ENCODE assay signal across 8 mouse cellular contexts in the genomic region with DNA sequence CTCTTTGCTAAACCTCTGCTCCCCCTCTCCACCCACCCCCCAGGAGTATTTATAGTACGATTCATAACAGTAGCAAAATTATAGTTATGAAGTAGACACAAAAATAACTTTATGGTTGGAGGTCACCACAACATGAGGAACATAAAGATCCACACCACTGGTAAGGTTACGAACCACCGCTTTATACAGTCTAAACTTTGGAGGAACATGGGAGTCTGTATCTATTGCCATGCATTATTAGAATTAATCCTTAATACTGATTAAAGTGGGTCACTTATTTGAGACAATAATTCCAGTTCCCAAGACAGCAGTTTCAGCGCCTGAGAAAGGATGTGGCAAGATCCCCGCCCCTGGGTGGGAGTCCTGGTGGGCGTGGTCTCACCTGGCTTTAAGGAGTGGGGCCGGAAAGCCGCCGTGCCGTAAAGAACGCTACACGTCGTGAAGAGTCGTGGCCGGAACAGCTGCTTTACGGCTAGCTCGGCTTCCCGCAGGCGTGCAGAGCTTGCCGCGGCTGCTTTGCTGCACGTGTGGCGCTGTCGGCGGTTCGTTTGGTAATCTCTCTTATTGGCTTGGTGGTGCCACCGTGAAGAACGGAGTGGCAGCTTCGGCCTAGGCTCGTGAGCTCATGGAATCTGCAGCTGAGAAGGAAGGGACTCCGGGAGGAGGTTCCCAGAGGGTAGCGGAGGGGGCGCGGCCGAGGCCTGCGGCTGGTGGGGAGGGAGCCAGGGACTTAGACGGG. TPM values are rescaled to one million over a fixed set of nuclear protein-coding genes. Genes with fewer than 3 reads are reported as not detected.
DNase-seq lines count a peak whose midpoint lies in the region; ATAC-seq and TF ChIP-seq lines count a peak whose summit lies in the region.

A gene (plus strand): TSS at position 463 of the 739 bp plus-strand sequence.

- peak within 1 kb of the TSS; percentile 89 for H3K4me3 ChIP-seq in embryonic facial prominence, embryonic 13.5 days
- H3K4me3 ChIP-seq in kidney, adult 2 months (ENCODE audit: insufficient read depth, low read depth, low read length): peak within 1 kb of the TSS; percentile 82
- H3K4me3 ChIP-seq in limb, embryonic 12.5 days (replicated peaks): peak within 1 kb of the TSS; percentile 83
- H3K4me3 ChIP-seq in midbrain, embryonic 15.5 days: peak within 1 kb of the TSS; percentile 83
- peak within 1 kb of the TSS; percentile 65 for H3K4me3 ChIP-seq in spleen, adult 2 months (ENCODE audit: extremely low read depth, insufficient read depth, insufficient read length)

- no peak for TF ChIP-seq CTCF in kidney, adult 2 months (conservative IDR thresholded peaks at IDR 0.05; ENCODE audit: insufficient read depth, insufficient read length, low read depth, low read length)
- TF ChIP-seq CTCF in spleen, adult 2 months (IDR thresholded peaks at IDR 0.05; ENCODE audit: extremely low read depth, insufficient read depth, insufficient read length, insufficient replicate concordance): no peak

- H3K4me1 ChIP-seq in embryonic facial prominence, embryonic 13.5 days: peaks cover 16% of the 10 kb centered on the region
- H3K4me1 ChIP-seq in kidney, adult 2 months (ENCODE audit: control insufficient read depth, insufficient read depth, low read length): no peaks in the 10 kb centered on the region; the same call in 1 of the 2 replicates
- H3K4me1 ChIP-seq in limb, embryonic 12.5 days (replicated peaks): peaks cover 11% of the 10 kb centered on the region
- H3K4me1 ChIP-seq in midbrain, embryonic 15.5 days: peaks cover 16% of the 10 kb centered on the region
- peaks cover 2% of the 10 kb centered on the region; the same call in 1 of the 2 replicates for H3K4me1 ChIP-seq in spleen, adult 2 months (ENCODE audit: control insufficient read depth, insufficient read depth, insufficient read length)

- H3K27ac ChIP-seq in embryonic facial prominence, embryonic 13.5 days: peak within 1 kb of the TSS; percentile 60
- H3K27ac ChIP-seq in kidney, adult 2 months (ENCODE audit: insufficient read depth, low read depth, low read length): no peak within 1 kb of the TSS
- 0 out of 2 replicates have a peak within 1 kb of the TSS, but pooled peaks have one; percentile 50 for H3K27ac ChIP-seq in limb, embryonic 12.5 days
- peak within 1 kb of the TSS; percentile 79 for H3K27ac ChIP-seq in midbrain, embryonic 15.5 days
- H3K27ac ChIP-seq in spleen, adult 2 months (ENCODE audit: insufficient read depth, low read length): no peak within 1 kb of the TSS; the same call in 1 of the 2 replicates

- peak within 1 kb of the TSS; percentile 84 for H3K9ac ChIP-seq in embryonic facial prominence, embryonic 13.5 days
- H3K9ac ChIP-seq in limb, embryonic 12.5 days (replicated peaks): peak within 1 kb of the TSS; percentile 77
- H3K9ac ChIP-seq in midbrain, embryonic 15.5 days: peak within 1 kb of the TSS; percentile 58

- no peaks in the 10 kb centered on the region for H3K27me3 ChIP-seq in embryonic facial prominence, embryonic 13.5 days
- no peaks in the 10 kb centered on the region for H3K27me3 ChIP-seq in kidney, adult 2 months (replicated peaks; ENCODE audit: control insufficient read depth, insufficient read depth, low read length)
- H3K27me3 ChIP-seq in limb, embryonic 12.5 days: no peaks in the 10 kb centered on the region
- H3K27me3 ChIP-seq in midbrain, embryonic 15.5 days (replicated peaks): no peaks in the 10 kb centered on the region
- no peaks in the 10 kb centered on the region for H3K27me3 ChIP-seq in spleen, adult 2 months (ENCODE audit: control insufficient read depth, insufficient read depth, low read length)

- peak within 1 kb of the TSS; percentile 88 for H3K4me2 ChIP-seq in embryonic facial prominence, embryonic 13.5 days
- H3K4me2 ChIP-seq in limb, embryonic 12.5 days: peak within 1 kb of the TSS; percentile 90
- H3K4me2 ChIP-seq in midbrain, embryonic 15.5 days: peak within 1 kb of the TSS; percentile 77

- no peak for TF ChIP-seq POLR2A in kidney, adult 2 months (IDR thresholded peaks at IDR 0.05; ENCODE audit: low read depth, low read length)
- TF ChIP-seq POLR2A in spleen, adult 2 months (IDR thresholded peaks at IDR 0.05; ENCODE audit: low read depth, low read length): peak; percentile 12; the same call in 1 of the 2 replicates

- H3K36me3 ChIP-seq in embryonic facial prominence, embryonic 13.5 days: peaks cover 19% of the 10 kb centered on the region
- no peaks in the 10 kb centered on the region for H3K36me3 ChIP-seq in kidney, adult 2 months (ENCODE audit: control insufficient read depth, insufficient read depth, low read length)
- H3K36me3 ChIP-seq in limb, embryonic 12.5 days: peaks cover 29% of the 10 kb centered on the region
- H3K36me3 ChIP-seq in midbrain, embryonic 15.5 days (replicated peaks): peaks cover 12% of the 10 kb centered on the region
- H3K36me3 ChIP-seq in spleen, adult 2 months (ENCODE audit: control insufficient read depth, insufficient read depth, low read length): peaks cover 6% of the 10 kb centered on the region; the same call in 1 of the 2 replicates

- ATAC-seq in embryonic facial prominence, embryonic 13.5 days (ENCODE audit: insufficient number of reproducible peaks, insufficient read depth, low FRiP score, low TSS enrichment, low read depth): peak; percentile 84
- peak; percentile 84 for ATAC-seq in limb, embryonic 12.5 days (ENCODE audit: insufficient number of reproducible peaks, insufficient read depth, low FRiP score, low TSS enrichment, low read depth)
- peak; percentile 95 for ATAC-seq in midbrain, embryonic 15.5 days (replicated peaks)

- DNase-seq in 3134 (ENCODE audit: extremely low read depth, insufficient read length, low spot score): peak; percentile 91
- DNase-seq in adrenal gland, postnatal 36 days: peak; percentile 92 to 94
- peak; percentile 94 for DNase-seq in heart, adult 18-20 months
- peak; percentile 96 for DNase-seq in kidney, adult 2 months
- peak; percentile 71 to 89 for DNase-seq in spleen, adult 2 months (ENCODE audit: low read depth in 1 of 2, low spot score in 2 of 2)

- WGBS in embryonic facial prominence, embryonic 13.5 days: 5% methylated on average over 37 of the region's 37 CpGs
- 6% methylated on average over 37 of the region's 37 CpGs for WGBS in kidney, adult 2 months
- 6% methylated on average over 37 of the region's 37 CpGs for WGBS in limb, embryonic 12.5 days
- 5% methylated on average over 37 of the region's 37 CpGs for WGBS in midbrain, embryonic 15.5 days
- 6% methylated on average over 37 of the region's 37 CpGs for WGBS in spleen, adult 2 months

- no peaks in the 10 kb centered on the region for H3K9me3 ChIP-seq in embryonic facial prominence, embryonic 13.5 days
- H3K9me3 ChIP-seq in limb, embryonic 12.5 days: no peaks in the 10 kb centered on the region
- no peaks in the 10 kb centered on the region for H3K9me3 ChIP-seq in midbrain, embryonic 15.5 days

RNA-seq across cellular contexts. Expression of the gene that starts here (rescaled TPM):
- 10 to 100 TPM; 17.4 to 17.7 TPM for total RNA-seq in adrenal gland, postnatal 36 days (2021)
- polyA plus RNA-seq in embryonic facial prominence, embryonic 13.5 days (2015; fragmentation: Nextera tagmentation; extraction: Ambion mirVana): 50.3 and 50.5 TPM in 2 replicates
- 10 to 100 TPM; 12.8 to 16.0 TPM for total RNA-seq in heart, adult 18-20 months (2021)
- 3.5 and 4.2 TPM in 2 replicates for polyA plus RNA-seq in kidney, adult 2 months (2012; rRNA removed)
- polyA plus RNA-seq in limb, embryonic 12.5 days (2016; fragmentation: Nextera tagmentation; extraction: Ambion mirVana): 45.7 and 46.8 TPM in 2 replicates
- polyA plus RNA-seq in midbrain, embryonic 15.5 days (2015; fragmentation: Nextera tagmentation; extraction: Ambion mirVana): 34.5 and 38.0 TPM in 2 replicates
- 1.2 and 2.5 TPM in 2 replicates for polyA plus RNA-seq in spleen, adult 2 months (2012; rRNA removed)

Comparison
In these comparisons a context has a peak if more than half of its experiments do, and no peak if none do; other contexts are left out.
1. H3K27ac ChIP-seq: peak in embryonic facial prominence, embryonic 13.5 days (single experiment), limb, embryonic 12.5 days (single experiment) and midbrain, embryonic 15.5 days (single experiment); none in kidney, adult 2 months (single experiment) and spleen, adult 2 months (single experiment).
2. Peak in every context shown above with its lines, with median percentiles within 50 percentile points of each other: DNase-seq, ATAC-seq, H3K4me2 ChIP-seq, H3K4me3 ChIP-seq and H3K9ac ChIP-seq.